Mouse (Mus musculus) midbrain, embryonic 10.5 days (tissue): ENCODE results near the gene Dnaja3. TPM values are rescaled to one million over a fixed set of nuclear protein-coding genes. Genes with fewer than 3 reads are reported as not detected.
"Not testable (repeated sequence)": the region's sequence is repeated elsewhere in the genome, so short reads cannot be mapped to it uniquely, and the experiment has no call there.

Experiments used
- DNase-seq: peaks from one replicate; pipeline ENCODE4 v3.0.0-alpha.2; 2017; ENCODE audit warnings: low spot score
- H3K27ac ChIP-seq: fragments of 300-500 bp; sonication (generic); replicated peaks from 2 replicates; pipeline ENCODE4 v1.5.1; 2016; ENCODE audit warnings: mild to moderate bottlenecking
- H3K27me3 ChIP-seq: fragments of 300-500 bp; sonication (generic); 2 replicates; pipeline ENCODE4 v1.6.1; 2016; ENCODE audit warnings: low read depth, mild to moderate bottlenecking; ENCODE audit not compliant: poor library complexity, severe bottlenecking
- H3K36me3 ChIP-seq: fragments of 300-500 bp; sonication (generic); 2 replicates; pipeline ENCODE4 v1.6.1; 2016; ENCODE audit warnings: mild to moderate bottlenecking, moderate library complexity
- H3K4me1 ChIP-seq: fragments of 300-500 bp; sonication (generic); 2 replicates; pipeline ENCODE4 v1.6.1; 2016
- H3K4me3 ChIP-seq: fragments of 300-500 bp; sonication (generic); 2 replicates; pipeline ENCODE4 v1.5.1; 2016; ENCODE audit warnings: mild to moderate bottlenecking, moderate library complexity
- H3K9me3 ChIP-seq: fragments of 300-500 bp; sonication (generic); replicated peaks from 2 replicates; pipeline ENCODE4 v1.6.1; 2016; ENCODE audit warnings: mild to moderate bottlenecking
- WGBS: fragments of 180-500 bp; shearing (Covaris S2); methylation state at CpG from one replicate; pipeline ENCODE4 v1.1.7; 2016; 5-methylcytosine and 5-hydroxymethylcytosine counted together
- polyA plus RNA-seq: library from polyadenylated mRNA; unstranded; fragments of >200 nt; fragmentation: Nextera tagmentation; extraction: Ambion mirVana; gene quantifications from 2 replicates; pipeline ENCODE4 v1.2.1, GENCODE M21; 2016

Gene Dnaja3
- polyA plus RNA-seq, 1 experiment from 2014 or later: 66.1 TPM

DNA sequence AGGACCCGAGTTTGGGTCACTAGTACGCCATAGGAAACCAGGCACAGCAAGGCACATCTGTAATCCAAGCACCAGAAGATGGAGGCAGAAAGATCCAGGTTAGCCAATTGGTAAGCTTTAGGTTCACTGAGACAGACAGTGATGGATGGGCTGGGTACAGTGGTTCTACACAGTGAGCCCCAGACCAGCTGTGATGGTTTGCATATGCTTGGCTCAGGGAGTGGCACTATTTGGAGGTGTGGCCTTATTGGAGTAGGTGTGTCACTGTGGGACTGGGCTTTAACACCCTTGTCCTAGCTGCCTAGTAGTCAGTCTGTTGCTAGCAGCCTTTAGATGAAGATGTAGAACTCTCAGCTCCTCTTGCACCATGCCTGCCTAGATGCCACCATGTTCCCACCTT, 24.0 kb downstream of the Dnaja3 start:
- Histone ChIP-seq H3K27ac (no peak overlapping the region), H3K27me3 (no peaks in the 10 kb centered on the region), H3K9me3 (no peaks in the 10 kb centered on the region), H3K36me3 (peaks cover 46% of the 10 kb centered on the region), H3K4me3 (no peak overlapping the region), H3K4me1 (peaks cover 6% of the 10 kb centered on the region)
- 89% methylated on average over 2 of the region's 2 CpGs for WGBS
- no peak for DNase-seq

DNA sequence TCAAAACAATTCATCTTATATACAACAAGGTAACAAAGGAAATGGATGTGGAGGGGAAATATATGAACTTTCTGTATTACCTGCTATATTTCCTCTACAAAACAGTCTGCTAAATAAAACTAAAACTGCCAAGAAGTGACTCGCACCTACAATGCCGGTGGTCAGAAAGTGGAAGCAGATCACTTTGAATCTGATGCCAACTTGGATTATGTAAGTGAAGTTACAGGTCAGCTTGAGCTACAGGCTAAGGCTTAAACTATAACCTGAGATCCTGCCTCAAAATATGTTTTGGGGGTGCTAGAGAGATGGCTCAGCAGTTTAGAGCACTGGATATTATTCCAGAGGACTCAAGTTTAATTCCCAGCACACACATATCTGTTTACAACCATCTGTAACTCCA, 25.9 kb downstream of the Dnaja3 start:
- DNase-seq: no peak
- H3K36me3 ChIP-seq: peaks cover 54% of the 10 kb centered on the region
- 95% methylated on average over 2 of the region's 2 CpGs for WGBS
- H3K4me1 ChIP-seq: no peaks in the 10 kb centered on the region
- H3K27me3 ChIP-seq: no peaks in the 10 kb centered on the region
- H3K4me3 ChIP-seq: no peak overlapping the region
- H3K27ac ChIP-seq: no peak overlapping the region
- H3K9me3 ChIP-seq: no peaks in the 10 kb centered on the region

DNA sequence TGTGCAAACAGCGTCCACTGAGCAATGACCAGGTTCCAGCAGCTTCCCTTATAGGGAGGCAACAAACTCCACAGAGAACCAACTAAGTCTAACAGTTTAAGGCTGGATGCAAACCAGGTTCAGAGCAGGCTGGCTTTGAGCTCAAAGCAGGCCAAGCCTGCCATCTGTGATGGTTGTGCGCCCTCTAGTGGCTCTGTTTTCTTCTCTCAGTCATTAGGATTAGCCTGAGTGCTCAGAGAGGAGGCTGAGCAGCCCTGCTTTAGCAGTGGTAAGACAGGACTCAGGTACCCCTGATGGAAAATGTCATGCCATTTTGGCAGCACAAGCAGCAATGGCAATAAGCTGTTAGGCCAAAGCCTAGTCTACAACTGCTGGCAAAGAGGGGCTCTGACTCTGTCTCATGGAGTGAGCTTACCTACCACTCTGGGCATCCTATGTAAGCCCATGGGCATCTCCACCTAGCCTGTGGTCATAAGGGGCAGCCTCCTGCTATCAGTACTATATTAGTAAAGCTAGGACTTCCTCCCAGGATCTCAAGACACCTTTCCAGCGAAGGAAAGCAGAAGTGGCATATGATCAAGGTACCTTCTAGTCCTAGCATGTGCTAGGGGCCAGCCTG, 27.5 kb downstream of the Dnaja3 start:
- H3K4me3 ChIP-seq: no peak overlapping the region
- DNase-seq: peak; percentile 85
- H3K9me3 ChIP-seq: no peaks in the 10 kb centered on the region
- H3K36me3 ChIP-seq: peaks cover 46% of the 10 kb centered on the region
- 33% methylated on average over 3 of the region's 3 CpGs for WGBS
- no peaks in the 10 kb centered on the region for H3K4me1 ChIP-seq
- no peak overlapping the region for H3K27ac ChIP-seq
- no peaks in the 10 kb centered on the region for H3K27me3 ChIP-seq

DNA sequence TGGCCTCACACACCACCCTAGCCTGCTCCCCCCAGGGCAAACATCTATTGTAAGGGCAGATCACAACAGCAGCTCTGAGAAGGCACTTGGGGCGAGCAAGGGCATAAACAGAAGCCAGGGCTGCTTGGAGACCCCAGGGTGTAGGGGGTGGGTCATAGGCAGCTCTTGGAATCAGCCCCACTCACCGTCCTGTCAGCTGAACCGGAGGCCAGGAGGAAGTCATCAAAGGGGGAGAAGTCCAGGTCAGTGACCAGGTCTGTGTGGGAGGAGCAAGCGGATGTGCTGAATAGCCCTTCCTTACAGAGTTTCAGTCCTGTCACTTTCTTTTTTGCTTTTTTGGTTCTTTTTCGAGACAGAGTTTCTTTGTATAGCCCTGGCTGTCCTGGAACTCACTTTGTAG, 30.5 kb downstream of the Dnaja3 start:
- H3K36me3 ChIP-seq: peaks cover 51% of the 10 kb centered on the region
- H3K4me1 ChIP-seq: no peaks in the 10 kb centered on the region
- 88% methylated on average over 5 of the region's 5 CpGs for WGBS
- H3K9me3 ChIP-seq: no peaks in the 10 kb centered on the region
- DNase-seq: no peak
- H3K27me3 ChIP-seq: no peaks in the 10 kb centered on the region
- H3K4me3 ChIP-seq: no peak overlapping the region
- H3K27ac ChIP-seq: no peak overlapping the region

DNA sequence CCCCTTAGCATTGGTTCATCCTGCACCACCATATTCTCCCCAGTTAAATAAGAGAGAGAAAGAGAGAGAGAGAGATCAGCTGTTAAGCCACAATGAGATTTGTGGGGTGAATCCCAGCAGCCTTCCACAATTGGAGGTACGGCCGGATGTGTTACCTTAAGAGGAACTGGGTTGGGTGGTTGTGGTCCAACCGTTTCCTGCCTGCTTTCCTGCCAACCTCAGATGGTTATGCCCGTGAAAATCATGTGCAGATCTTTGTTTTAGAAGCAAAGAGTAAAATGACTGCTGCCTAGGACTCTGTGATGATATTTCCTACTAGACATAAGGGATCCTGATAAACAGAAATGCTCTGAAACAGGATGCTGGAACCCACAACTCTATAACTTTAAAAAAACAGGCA, 34.3 kb downstream of the Dnaja3 start:
- 87% methylated on average over 4 of the region's 4 CpGs for WGBS
- no peak for DNase-seq

DNA sequence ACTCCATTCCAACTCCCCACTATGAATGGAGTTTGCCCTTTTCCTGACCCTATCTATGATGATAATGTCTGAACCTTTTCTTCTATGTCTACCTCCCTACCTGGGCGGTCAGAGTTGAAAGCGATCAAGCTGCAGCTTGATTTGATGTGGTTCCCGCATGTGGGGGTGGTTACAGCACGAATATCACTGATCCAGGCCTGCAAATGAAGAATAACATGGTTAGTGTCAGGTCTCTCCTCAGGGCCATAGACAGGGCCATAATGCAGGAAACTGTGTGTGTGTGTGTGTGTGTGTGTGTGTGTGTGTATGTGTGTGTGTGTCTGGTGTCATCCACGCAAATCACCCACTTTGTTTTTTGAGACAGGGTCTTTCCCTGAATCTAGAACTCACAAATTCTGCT, 37.0 kb downstream of the Dnaja3 start:
- Histone ChIP-seq H3K9me3 (no peaks in the 10 kb centered on the region), H3K4me3 (no peak overlapping the region), H3K4me1 (peaks cover 23% of the 10 kb centered on the region), H3K36me3 (peaks cover 27% of the 10 kb centered on the region), H3K27ac (no peak overlapping the region), H3K27me3 (no peaks in the 10 kb centered on the region)
- WGBS: 94% methylated on average over 5 of the region's 5 CpGs
- DNase-seq: no peak

More for the DNA sequence above, 34.3 kb downstream of the Dnaja3 start:
- peaks cover 41% of the 10 kb centered on the region for H3K36me3 ChIP-seq
- no peaks in the 10 kb centered on the region for H3K9me3 ChIP-seq
- H3K27me3 ChIP-seq: no peaks in the 10 kb centered on the region
- no peak overlapping the region for H3K4me3 ChIP-seq
- peaks cover 12% of the 10 kb centered on the region for H3K4me1 ChIP-seq
- no peak overlapping the region for H3K27ac ChIP-seq

DNA sequence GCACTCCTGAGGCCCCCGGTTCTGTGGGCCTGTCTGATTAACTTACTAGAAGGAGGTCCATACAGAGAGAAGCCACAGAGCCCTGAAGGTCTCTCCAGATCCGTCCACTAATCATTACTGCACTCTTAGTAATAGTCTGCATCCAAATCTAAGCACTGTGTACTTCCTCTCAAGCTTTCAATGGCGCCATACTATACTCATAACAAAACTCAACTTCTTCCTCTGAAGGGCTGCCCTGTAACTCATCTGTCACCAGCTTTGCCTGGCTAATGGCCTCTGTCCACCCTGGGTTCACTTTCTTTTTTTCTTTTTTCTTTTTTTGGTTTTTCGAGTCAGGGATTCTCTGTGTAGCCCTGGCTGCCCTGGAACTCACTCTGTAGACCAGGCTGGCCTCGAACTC, 38.3 kb downstream of the Dnaja3 start:
- Histone ChIP-seq H3K36me3 (peaks cover 27% of the 10 kb centered on the region), H3K27me3 (no peaks in the 10 kb centered on the region), H3K27ac (no peak overlapping the region), H3K4me1 (peaks cover 27% of the 10 kb centered on the region), H3K4me3 (peak overlapping the region; percentile 78; the same call in 1 of the 2 replicates), H3K9me3 (no peaks in the 10 kb centered on the region)
- no peak for DNase-seq
- 83% methylated on average over 5 of the region's 5 CpGs for WGBS

DNA sequence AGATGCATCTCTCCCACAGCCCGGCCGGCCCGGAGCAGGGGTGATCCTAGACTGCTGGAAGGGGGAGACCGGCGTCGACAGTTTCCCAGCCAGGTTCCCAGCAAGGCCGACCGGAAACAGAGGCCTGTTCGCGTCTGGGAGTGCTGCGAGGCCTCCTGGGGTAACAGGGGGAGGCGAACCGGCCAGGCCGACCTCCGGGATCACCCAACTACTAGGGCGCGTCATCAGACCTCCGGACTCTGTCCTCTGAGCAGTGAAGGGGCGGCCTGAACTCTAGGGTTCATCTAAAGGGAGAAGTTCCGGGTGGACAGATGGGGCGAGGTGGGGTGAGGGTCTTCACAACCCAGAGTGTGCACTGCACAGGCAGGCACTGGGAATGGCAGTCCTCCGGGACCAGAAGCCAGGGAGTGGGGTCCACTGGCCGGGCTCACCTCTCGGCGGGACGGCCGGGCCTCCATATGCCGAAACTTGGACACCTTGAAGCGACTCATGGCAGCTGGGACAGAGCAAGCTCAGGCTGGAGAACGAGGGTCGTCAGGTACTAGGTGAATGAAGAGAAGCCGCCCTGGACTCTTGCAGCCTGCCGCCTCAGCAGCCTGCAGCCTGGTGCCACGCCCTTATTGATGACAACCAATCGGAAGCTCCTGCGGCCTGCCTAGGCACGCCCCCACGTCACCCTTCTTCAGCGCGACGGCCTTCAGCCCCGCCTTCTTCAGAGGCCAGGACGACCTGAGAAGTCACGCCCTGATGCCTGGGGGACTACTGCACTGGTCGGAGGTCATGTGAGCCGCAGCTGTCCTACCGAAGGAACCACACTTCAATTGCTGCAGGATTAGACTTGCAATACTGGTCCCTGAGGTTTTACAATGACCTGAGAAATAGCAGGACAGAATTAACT, 39.6 kb downstream of the Dnaja3 start, which contains the start of gene Coro7:
Coro7 (minus strand) TSS at position 657 of the 898 bp plus-strand sequence.
- under 1% methylated on average over 47 of the region's 47 CpGs for WGBS
- peak within 1 kb of the TSS; percentile 69 for H3K27ac ChIP-seq
- H3K4me1 ChIP-seq: peaks cover 32% of the 10 kb centered on the region
- peaks cover 19% of the 10 kb centered on the region for H3K36me3 ChIP-seq
- H3K9me3 ChIP-seq: no peaks in the 10 kb centered on the region
- peak within 1 kb of the TSS; percentile 78 for H3K4me3 ChIP-seq
- no peaks in the 10 kb centered on the region for H3K27me3 ChIP-seq
- peak; percentile 94 for DNase-seq

DNA sequence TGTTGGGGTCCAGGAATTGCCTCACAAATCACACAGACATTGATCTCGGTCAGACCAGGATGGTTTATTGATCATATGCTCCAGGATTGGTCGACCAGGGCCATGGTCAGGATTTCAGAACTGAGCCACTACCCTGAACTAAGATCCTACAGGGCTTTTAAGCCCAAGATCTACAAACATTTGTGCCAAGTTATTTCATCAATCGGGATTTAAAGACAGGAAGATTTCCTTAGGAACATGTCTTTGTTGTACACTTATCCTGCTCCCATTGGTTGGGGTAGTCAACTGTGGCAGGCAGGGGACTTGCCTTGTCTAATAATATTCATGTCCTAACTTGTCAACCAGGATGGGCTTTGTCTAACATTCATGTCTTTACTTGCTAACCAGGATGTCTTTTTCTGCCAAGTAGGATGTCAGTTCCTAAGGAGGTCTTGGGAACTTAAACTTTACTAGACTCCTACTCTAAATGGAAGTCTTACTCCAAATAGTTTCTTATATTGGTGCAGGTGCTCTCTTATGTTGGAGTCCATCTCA, 41.2 kb downstream of the Dnaja3 start:
- H3K27me3 ChIP-seq, H3K9me3 ChIP-seq, H3K4me3 ChIP-seq, DNase-seq, H3K27ac ChIP-seq, H3K36me3 ChIP-seq: not testable (repeated sequence)
- WGBS: 89% methylated on average over 3 of the region's 3 CpGs
- peaks cover 43% of the 10 kb centered on the region for H3K4me1 ChIP-seq

DNA sequence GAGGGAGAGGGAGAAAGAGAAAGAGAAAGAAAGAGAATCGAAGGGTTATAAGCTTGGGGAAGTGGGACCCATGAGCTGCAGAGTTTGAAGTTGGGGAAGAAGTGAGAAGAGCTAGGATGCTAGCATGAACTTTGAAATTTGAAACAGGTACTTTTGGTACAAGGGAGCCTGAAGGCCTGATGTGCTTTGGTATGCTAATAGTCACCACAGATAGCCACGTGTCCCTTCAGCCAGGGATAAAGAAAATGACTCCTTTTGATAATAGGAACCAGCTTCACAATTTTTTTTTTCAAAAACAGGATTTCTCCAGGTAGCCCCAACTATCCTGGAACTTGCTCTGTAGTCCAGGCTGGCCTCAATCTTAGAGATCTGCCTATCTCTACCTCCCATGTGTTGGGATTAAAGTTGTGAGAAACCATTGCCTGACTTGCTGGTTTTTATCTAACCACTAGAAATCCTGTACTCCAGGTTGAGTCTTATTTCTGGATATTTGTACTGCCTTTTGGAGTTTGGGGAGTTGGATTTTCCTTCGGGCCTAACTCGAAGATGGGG, 42.9 kb downstream of the Dnaja3 start:
- H3K27me3 ChIP-seq: no peaks in the 10 kb centered on the region
- no peak for DNase-seq
- peaks cover 43% of the 10 kb centered on the region for H3K4me1 ChIP-seq
- WGBS: 81% methylated on average over 4 of the region's 4 CpGs
- no peaks in the 10 kb centered on the region for H3K9me3 ChIP-seq
- H3K4me3 ChIP-seq: peak overlapping the region; percentile 83
- H3K27ac ChIP-seq: peak overlapping the region; percentile 85; the same call in 1 of the 2 replicates
- peaks cover 11% of the 10 kb centered on the region for H3K36me3 ChIP-seq

DNA sequence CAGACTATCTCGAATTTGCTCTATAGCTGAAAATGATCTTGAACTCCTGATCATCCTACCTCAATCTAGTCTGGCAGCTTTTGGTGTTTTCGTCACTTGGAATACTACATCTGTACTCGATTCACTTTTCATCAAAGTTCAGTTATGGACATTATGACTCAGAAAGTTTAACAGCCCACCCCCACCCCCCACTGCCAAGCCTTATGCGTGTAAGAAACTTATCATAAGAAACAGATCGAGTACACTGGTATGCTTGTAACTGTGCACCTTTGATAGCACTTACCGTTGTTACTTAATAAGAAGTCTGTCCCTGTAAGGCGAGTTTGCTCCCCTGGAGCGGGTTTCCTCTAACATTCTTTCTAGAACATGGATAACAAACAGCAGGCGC, 43.4 kb downstream of the Dnaja3 start:
- no peaks in the 10 kb centered on the region for H3K9me3 ChIP-seq
- DNase-seq: no peak
- no peaks in the 10 kb centered on the region for H3K27me3 ChIP-seq
- 37% methylated on average over 9 of the region's 9 CpGs for WGBS
- peak overlapping the region; percentile 83 for H3K4me3 ChIP-seq
- H3K36me3 ChIP-seq: peaks cover 16% of the 10 kb centered on the region
- H3K4me1 ChIP-seq: peaks cover 40% of the 10 kb centered on the region
- peak overlapping the region; percentile 85 for H3K27ac ChIP-seq

DNA sequence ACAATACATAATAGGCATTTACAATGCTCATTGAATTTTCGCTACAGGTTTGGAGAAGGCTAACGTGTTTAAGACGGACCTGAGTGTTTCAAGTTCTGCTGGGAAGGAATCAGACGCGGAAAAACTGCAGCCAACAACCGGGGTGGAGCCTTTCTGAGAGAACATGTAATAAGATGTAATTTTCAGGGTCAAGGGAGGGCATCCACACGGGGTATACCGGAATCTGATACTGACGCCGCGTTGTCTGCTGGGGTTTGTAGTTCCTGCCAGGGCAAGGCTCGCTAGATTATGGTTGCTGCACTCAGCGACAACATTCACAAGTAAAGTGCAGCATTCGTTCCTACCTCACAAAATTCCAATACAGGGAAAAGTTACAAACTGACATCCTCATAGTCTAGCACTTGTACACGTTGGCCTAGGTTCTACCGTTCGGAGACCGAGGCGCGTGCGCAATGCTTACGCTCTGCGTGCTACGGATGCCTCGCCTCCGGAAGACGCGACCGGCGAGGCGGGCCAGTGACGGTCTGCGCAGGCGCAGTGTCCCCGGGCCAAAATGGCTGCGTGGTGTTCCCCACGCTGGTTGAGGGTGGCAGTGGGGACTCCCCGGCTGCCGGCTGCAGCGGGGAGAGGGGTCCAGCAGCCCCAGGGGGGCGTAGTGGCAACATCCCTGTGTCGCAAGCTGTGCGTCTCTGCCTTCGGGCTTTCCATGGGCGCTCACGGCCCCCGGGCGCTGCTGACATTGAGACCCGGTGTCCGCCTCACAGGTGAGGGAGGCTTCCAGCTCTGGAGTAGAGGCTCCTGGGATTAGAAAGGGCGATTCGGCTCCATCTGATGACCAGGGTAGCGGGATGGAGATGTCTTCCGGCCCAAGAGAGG, 44.0 kb downstream of the Dnaja3 start:
- under 1% methylated on average over 54 of the region's 54 CpGs for WGBS

More for the DNA sequence above, 44.0 kb downstream of the Dnaja3 start:
- Histone ChIP-seq H3K4me3 (peak overlapping the region; percentile 83), H3K36me3 (peaks cover 20% of the 10 kb centered on the region), H3K9me3 (no peaks in the 10 kb centered on the region), H3K27me3 (no peaks in the 10 kb centered on the region), H3K4me1 (peaks cover 34% of the 10 kb centered on the region), H3K27ac (peak overlapping the region; percentile 85)
- peak; percentile 95 for DNase-seq
